Mouse (Mus musculus) heart, postnatal 36 days (tissue): ENCODE results near the gene Foxr1. TPM values are rescaled to one million over a fixed set of nuclear protein-coding genes. Genes with fewer than 3 reads are reported as not detected.
A peak's percentile ranks its signal among the peaks of the same experiment; 100 is the strongest.

Experiments used
- DNase-seq, 2 experiments: peaks; one replicate each; pipeline ENCODE4 v3.0.0; 2021 to 2022
- intact Hi-C: fragments of 180-260 bp; cut with DNase I; formaldehyde crosslinking; loops from one replicate; pipeline ENCODE4 v1.15.1; 2025
- microRNA-seq, 2 experiments: library from miRNA; unstranded; fragments of <30 nt; microRNA quantifications; one replicate each; pipeline ENCODE4 v1.2.0; 2021; ENCODE audit warnings: borderline number of aligned reads in 2 of 2
- total RNA-seq, 2 experiments: library from RNA; stranded (reverse); gene quantifications; 2 replicates each; pipeline ENCODE4 v1.2.3; 2021

The Foxr1 gene
- total RNA-seq, 2 experiments from 2014 or later = not detected

GRCm38 (mm10) chr9:44389273-44389672 is 51.7 kb downstream of the Foxr1 start:
- intact Hi-C loops = no loop called here
- peak in 1 of 2 experiments; percentile 59 for DNase-seq

GRCm38 (mm10) chr9:44387221-44387620 is 53.7 kb downstream of the Foxr1 start:
- DNase-seq = no peak
- intact Hi-C loops = no loop called here

DNA sequence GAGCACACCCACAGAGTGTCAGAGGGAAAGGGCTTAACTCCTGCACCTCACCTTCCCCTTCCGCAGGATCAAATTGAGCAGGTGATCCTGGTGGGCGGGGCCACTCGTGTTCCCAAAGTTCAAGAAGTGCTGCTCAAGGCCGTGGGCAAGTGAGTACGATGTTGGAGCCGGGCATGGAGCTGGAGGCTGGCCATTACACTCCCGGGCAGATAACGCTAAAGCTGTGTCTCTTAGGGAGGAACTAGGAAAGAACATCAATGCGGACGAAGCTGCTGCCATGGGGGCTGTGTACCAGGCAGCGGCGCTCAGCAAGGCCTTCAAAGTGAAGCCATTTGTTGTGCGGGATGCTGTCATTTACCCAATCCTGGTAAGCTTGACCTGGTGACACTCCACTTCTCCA is 56.3 kb downstream of the Foxr1 start:
- intact Hi-C loops = no loop called here
- no peak for DNase-seq

Small RNAs within 50 kb of the gene (microRNA-seq; reads per million reads assigned to microRNA genes)
- gene Mir7085 = 2.0 to 2.2 reads per million in 2 experiments

Other genes with a start within 250 kb of the Foxr1 start
- gene Cbl, start 207.1 kb downstream of the Foxr1 start, total RNA-seq = 10 to 100 TPM; 17.7 to 22.6 TPM
- gene Ccdc153, start 200.5 kb downstream of the Foxr1 start, total RNA-seq = not detected
- gene Pdzd3, start 189.7 kb downstream of the Foxr1 start, total RNA-seq = 1 to 10 TPM; 3.5 to 4.3 TPM
- gene Nlrx1, start 172.5 kb downstream of the Foxr1 start, total RNA-seq = 10 to 100 TPM; 19.6 to 24.5 TPM
- gene Abcg4, start 152.5 kb downstream of the Foxr1 start, total RNA-seq = under 1 TPM; 0.69 to 0.79 TPM
- gene Hinfp, start 135.5 kb downstream of the Foxr1 start, total RNA-seq = 1 to 10 TPM; 7.8 to 8.7 TPM
- gene C2cd2l, start 120.9 kb downstream of the Foxr1 start, total RNA-seq = 10 to 100 TPM; 14.0 to 14.2 TPM
- 10 to 100 TPM; 18.6 to 22.4 TPM for gene Dpagt1, start 115.1 kb downstream of the Foxr1 start, total RNA-seq
- 10 to 100 TPM; 13.3 to 13.6 TPM for gene H2afx, start 106.4 kb downstream of the Foxr1 start, total RNA-seq
- gene Hmbs, start 96.9 kb downstream of the Foxr1 start, total RNA-seq = 10 to 100 TPM; 41.1 to 49.8 TPM
- 10 to 100 TPM; 16.8 to 18.8 TPM for gene Vps11, start 79.5 kb downstream of the Foxr1 start, total RNA-seq
- gene Hyou1, start 61.6 kb downstream of the Foxr1 start, total RNA-seq = 10 to 100 TPM; 46.0 to 68.1 TPM
- gene Slc37a4, start 44.3 kb downstream of the Foxr1 start, total RNA-seq = 10 to 100 TPM; 21.5 to 24.0 TPM
- gene Rps25, start 34.0 kb downstream of the Foxr1 start, total RNA-seq = 100 to 1,000 TPM; 793 to 858 TPM
- 10 to 100 TPM; 33.0 to 36.3 TPM for gene Trappc4, start 33.5 kb downstream of the Foxr1 start, total RNA-seq
- 1 to 10 TPM; 8.1 to 8.8 TPM for gene Ccdc84, start 22.6 kb downstream of the Foxr1 start, total RNA-seq
- gene Upk2, start 13.8 kb upstream of the Foxr1 start, total RNA-seq = not detected
- gene Bcl9l, start 41.7 kb upstream of the Foxr1 start, total RNA-seq = 10 to 100 TPM; 44.6 to 59.4 TPM
- under 1 TPM; 0.22 to 0.47 TPM for gene Cxcr5, start 120.7 kb upstream of the Foxr1 start, total RNA-seq
- gene Ddx6, start 163.8 kb upstream of the Foxr1 start, total RNA-seq = 10 to 100 TPM; 82.0 to 85.0 TPM
- not detected for gene Treh, start 232.1 kb upstream of the Foxr1 start, total RNA-seq